Mouse (Mus musculus) hindbrain, embryonic 14.5 days (tissue): Measurements from ENCODE around the gene Nuak2. TPM values are rescaled to one million over a fixed set of nuclear protein-coding genes. Genes with fewer than 3 reads are reported as not detected.
A peak's percentile ranks its signal among the peaks of the same experiment; 100 is the strongest.

Source experiments
- ATAC-seq: fragments of 200-750 bp; cut with Nextera tagmentation; 2 replicates; pipeline ENCODE4 v1.8.0; 2017; ENCODE audit warnings: moderate number of reproducible peaks, mild to moderate bottlenecking, moderate TSS enrichment, moderate library complexity; ENCODE audit not compliant: low FRiP score
- DNase-seq: peaks from one replicate; pipeline ENCODE4 v3.0.0-alpha.2; 2015; ENCODE audit warnings: low spot score
- H3K27ac ChIP-seq: fragments of 300-500 bp; sonication (generic); 2 replicates; pipeline ENCODE4 v1.5.1; 2014; ENCODE audit warnings: mild to moderate bottlenecking, moderate library complexity
- H3K27me3 ChIP-seq: fragments of 300-500 bp; sonication (generic); 2 replicates; pipeline ENCODE4 v1.6.1; 2014; ENCODE audit warnings: mild to moderate bottlenecking, low read length, mixed read lengths; ENCODE audit not compliant: control insufficient read depth, insufficient read depth
- H3K36me3 ChIP-seq: fragments of 300-500 bp; sonication (generic); replicated peaks from 2 replicates; pipeline ENCODE4 v1.6.1; 2014; ENCODE audit not compliant: control insufficient read depth, insufficient read depth
- H3K4me1 ChIP-seq: fragments of 300-500 bp; sonication (generic); replicated peaks from 2 replicates; pipeline ENCODE4 v1.6.1; 2014; ENCODE audit warnings: antibody characterized with exemption, low read length, mixed read lengths; ENCODE audit not compliant: control insufficient read depth, insufficient read depth
- H3K4me2 ChIP-seq: fragments of 300-500 bp; sonication (generic); replicated peaks from 2 replicates; pipeline ENCODE4 v1.6.1; 2014; ENCODE audit warnings: mild to moderate bottlenecking, moderate library complexity
- H3K4me3 ChIP-seq: fragments of 300-500 bp; sonication (generic); replicated peaks from 2 replicates; pipeline ENCODE4 v1.5.1; 2014; ENCODE audit warnings: mild to moderate bottlenecking, low read length
- H3K9ac ChIP-seq: fragments of 300-500 bp; sonication (generic); 2 replicates; pipeline ENCODE4 v1.6.1; 2014
- H3K9me3 ChIP-seq: fragments of 300-500 bp; sonication (generic); 2 replicates; pipeline ENCODE4 v1.6.1; 2016; ENCODE audit warnings: low read length; ENCODE audit not compliant: control insufficient read depth
- WGBS: fragments of 180-500 bp; shearing (Covaris S2); extraction: QIAGEN DNeasy Blood & Tissue Kit; methylation state at CpG from one replicate; pipeline ENCODE4 v1.1.7; 2014; 5-methylcytosine and 5-hydroxymethylcytosine counted together
- polyA plus RNA-seq: library from polyadenylated mRNA; unstranded; fragments of >200 nt; fragmentation: Nextera tagmentation; extraction: Ambion mirVana; gene quantifications from 2 replicates; pipeline ENCODE4 v1.2.1, GENCODE M21; 2014

Nuak2 gene
- polyA plus RNA-seq, 1 experiment from 2014 or later, result 10.7 TPM

DNA sequence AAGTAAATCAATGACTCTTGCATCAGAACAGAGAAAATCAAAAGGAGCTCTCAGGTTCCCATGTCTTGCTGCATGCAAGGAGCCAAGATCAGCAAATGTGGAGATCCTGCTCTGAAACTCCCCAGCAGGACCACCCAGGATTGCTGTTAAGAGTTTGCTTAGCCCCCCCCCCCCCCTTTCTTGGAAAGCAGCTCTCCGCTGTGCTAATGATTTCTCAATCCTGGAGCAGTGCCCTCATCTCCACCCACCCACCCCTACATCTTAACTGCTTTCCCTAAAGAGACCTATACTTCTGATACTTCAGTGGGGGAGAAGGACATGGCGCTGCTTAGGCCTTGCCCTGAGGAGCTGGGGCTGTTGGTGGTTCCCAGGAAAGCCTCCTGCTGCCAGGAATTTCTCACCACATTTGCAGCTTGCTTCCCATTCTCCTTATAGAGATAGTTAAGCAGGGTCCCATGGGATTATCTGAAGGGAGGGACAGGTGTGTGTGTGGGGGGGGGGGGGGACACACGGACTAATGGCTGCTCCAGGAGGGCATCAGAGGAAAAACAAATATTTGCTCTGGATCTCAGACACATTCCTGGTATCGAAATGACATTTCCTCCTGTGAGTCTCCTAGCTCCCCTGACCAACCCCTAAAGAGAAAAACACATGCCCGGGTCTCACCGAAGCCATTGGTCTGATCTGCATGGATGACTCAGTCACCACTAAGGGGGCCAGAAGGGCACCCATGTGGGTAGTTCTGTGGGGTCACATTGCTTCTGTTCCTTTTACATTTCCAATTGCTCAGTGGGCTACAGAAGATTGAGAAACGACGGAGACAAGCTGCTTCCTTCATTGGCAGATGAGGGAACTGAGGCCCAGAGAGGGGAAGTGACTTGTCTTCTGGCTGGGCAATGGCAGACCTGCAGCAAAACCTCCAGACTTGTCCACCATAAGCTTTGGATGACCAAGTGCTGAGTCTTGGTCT lies 2.3 kb downstream of the Nuak2 start:
- no peak for ATAC-seq

DNA sequence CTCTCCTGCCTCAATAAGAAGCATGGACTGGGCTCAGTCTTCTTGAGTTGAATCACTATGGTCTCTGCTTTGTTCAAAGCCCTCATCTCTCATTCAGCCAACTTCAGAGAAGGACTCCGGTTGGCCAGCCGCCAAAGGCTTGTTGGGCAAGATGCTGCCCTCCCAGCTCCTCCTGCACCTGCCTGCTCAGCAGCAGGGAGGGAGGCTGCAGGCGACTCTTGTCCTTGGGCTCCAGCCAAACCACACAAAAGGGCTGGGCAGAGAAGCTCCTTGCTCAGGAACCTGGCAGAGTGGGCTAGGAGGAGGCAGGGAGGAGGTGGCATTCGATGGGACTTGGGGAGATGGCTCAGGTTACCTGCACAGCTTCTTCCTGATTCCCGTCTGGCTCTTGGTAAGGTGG lies 3.3 kb downstream of the Nuak2 start:
- Histone ChIP-seq H3K4me3 (no peak overlapping the region), H3K4me1 (peaks cover 63% of the 10 kb centered on the region), H3K9me3 (no peaks in the 10 kb centered on the region), H3K9ac (peak overlapping the region; percentile 18; the same call in 1 of the 2 replicates), H3K27me3 (no peaks in the 10 kb centered on the region), H3K27ac (peak overlapping the region; percentile 58), H3K36me3 (no peaks in the 10 kb centered on the region), H3K4me2 (peak overlapping the region; percentile 80)
- peak; percentile 50 for DNase-seq
- no peak; the same call in 1 of the 2 replicates for ATAC-seq
- WGBS, result 19% methylated on average over 5 of the region's 5 CpGs

More for the DNA sequence above, 2.3 kb downstream of the Nuak2 start:
- H3K36me3 ChIP-seq, result no peaks in the 10 kb centered on the region
- no peaks in the 10 kb centered on the region for H3K9me3 ChIP-seq
- H3K4me1 ChIP-seq, result peaks cover 54% of the 10 kb centered on the region
- H3K9ac ChIP-seq, result peak overlapping the region; percentile 76
- WGBS, result 27% methylated on average over 8 of the region's 8 CpGs
- H3K27ac ChIP-seq, result peak overlapping the region; percentile 58
- peak overlapping the region; percentile 68 for H3K4me3 ChIP-seq
- H3K4me2 ChIP-seq, result peak overlapping the region; percentile 80
- H3K27me3 ChIP-seq, result no peaks in the 10 kb centered on the region
- DNase-seq, result no peak

DNA sequence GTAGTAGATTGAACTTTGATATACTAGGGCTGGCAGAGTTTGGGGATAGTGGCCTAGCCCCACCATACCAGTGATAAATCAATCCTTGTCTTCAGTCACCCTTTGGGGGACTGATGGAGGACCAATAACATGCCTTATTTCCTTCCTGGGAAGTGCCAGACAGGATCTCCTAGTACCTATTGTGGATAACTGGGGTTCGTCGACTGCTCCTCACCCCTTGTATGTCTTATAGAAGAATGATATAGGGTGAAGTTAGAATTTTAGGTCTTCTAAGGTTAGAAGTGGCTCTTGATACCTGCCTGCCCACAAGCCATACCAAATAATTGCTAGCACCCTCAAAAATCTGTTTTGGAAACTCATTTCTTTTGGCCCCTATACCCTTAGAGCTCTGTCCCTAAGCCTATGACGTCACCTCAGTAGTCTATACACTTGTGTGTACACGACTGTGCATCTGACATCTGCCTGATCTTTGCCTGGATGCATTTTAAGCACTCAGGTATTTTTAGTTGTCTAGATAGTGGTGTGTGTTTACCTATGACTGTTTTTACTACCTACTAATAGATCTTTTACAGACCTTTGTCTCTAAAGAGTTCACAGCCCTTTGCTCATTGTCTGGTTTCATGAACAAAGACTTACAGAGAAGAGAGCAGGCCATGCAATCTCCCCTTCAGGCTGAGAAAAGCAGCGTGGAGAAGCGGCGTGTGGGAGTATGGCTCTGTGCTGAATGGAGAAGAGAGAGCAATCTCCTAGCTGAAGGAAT lies 6.1 kb downstream of the Nuak2 start:
- Histone ChIP-seq H3K36me3 (no peaks in the 10 kb centered on the region), H3K27ac (peak overlapping the region; percentile 94), H3K4me3 (no peak overlapping the region), H3K9ac (peak overlapping the region; percentile 55), H3K4me2 (peak overlapping the region; percentile 16; the same call in 1 of the 2 replicates), H3K9me3 (no peaks in the 10 kb centered on the region), H3K4me1 (peaks cover 72% of the 10 kb centered on the region), H3K27me3 (no peaks in the 10 kb centered on the region)
- WGBS, result 31% methylated on average over 7 of the region's 7 CpGs
- peak; percentile 44 for DNase-seq
- no peak for ATAC-seq

DNA sequence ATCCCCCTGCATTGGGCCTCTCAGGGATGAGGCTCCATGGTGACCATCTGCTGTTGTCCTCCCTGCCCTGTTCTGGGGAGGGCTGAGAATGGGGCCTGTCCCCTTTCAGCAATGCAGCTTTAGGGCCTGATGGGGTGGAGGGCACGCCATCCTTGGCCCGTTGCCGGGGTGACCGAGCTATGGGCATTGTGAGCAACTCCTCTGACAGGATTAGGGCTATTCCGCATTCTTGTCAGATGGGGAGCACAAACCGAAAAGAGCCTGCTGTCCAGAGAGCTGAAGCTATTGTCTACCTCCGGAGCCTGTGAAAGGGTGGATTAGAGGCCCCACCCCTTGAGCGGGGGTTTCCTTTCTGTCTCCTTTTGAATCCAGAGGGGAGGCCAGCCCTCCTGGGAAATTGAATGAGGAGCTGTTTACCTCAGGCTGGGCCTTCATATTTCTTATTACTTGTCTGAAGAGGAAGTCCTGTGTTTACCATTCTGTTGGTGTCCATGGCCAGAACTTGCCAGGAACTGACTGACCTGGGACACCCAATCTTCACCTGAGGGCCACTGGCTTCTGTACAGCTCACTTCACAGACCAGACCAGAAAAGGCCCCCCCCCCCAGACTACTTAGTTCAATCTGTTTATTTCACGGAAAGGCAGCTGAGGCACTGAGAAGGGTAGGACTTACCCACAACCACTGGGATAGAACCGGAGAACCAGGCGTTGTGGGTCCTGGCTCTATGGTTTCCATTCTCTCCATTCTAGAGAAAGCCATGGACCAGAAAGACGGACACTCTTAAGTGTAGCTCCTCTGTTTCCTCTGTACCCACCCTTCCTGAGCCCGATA lies 7.0 kb downstream of the Nuak2 start:
- H3K27ac ChIP-seq, result peak overlapping the region; percentile 94
- peak overlapping the region; percentile 55 for H3K9ac ChIP-seq
- no peaks in the 10 kb centered on the region for H3K27me3 ChIP-seq
- H3K36me3 ChIP-seq, result 0 out of 2 replicates have a peak, but pooled peaks cover under 1% of the 10 kb centered on the region
- DNase-seq, result peak; percentile 73
- H3K9me3 ChIP-seq, result no peaks in the 10 kb centered on the region
- WGBS, result 11% methylated on average over 13 of the region's 13 CpGs
- no peak overlapping the region for H3K4me3 ChIP-seq
- peaks cover 72% of the 10 kb centered on the region for H3K4me1 ChIP-seq
- peak overlapping the region; percentile 16; the same call in 1 of the 2 replicates for H3K4me2 ChIP-seq
- ATAC-seq, result peak; percentile 88

- Histone ChIP-seq H3K27ac (peak overlapping the region; percentile 52), H3K4me3 (no peak overlapping the region), H3K9me3 (no peaks in the 10 kb centered on the region), H3K27me3 (no peaks in the 10 kb centered on the region), H3K4me1 (peaks cover 48% of the 10 kb centered on the region), H3K36me3 (peaks cover 26% of the 10 kb centered on the region), H3K9ac (no peak overlapping the region), H3K4me2 (no peak overlapping the region)
- peak; percentile 26; the same call in 1 of the 2 replicates for ATAC-seq
- 33% methylated on average over 9 of the region's 9 CpGs for WGBS
- peak; percentile 79 for DNase-seq
These were observed 10.9 kb downstream of the Nuak2 start for GRCm38 (mm10) chr1:132326777-132327176.

GRCm38 (mm10) chr1:132327477-132327876 lies 11.6 kb downstream of the Nuak2 start:
- H3K9me3 ChIP-seq, result no peaks in the 10 kb centered on the region
- H3K27ac ChIP-seq, result peak overlapping the region; percentile 48; the same call in 1 of the 2 replicates
- no peak overlapping the region for H3K9ac ChIP-seq
- DNase-seq (no peak), ATAC-seq (no peak)
- WGBS, result 75% methylated on average over 17 of the region's 17 CpGs
- H3K36me3 ChIP-seq, result peaks cover 29% of the 10 kb centered on the region
- H3K4me3 ChIP-seq, result no peak overlapping the region
- no peak overlapping the region for H3K4me2 ChIP-seq
- no peaks in the 10 kb centered on the region for H3K27me3 ChIP-seq
- H3K4me1 ChIP-seq, result peaks cover 44% of the 10 kb centered on the region

- H3K9me3 ChIP-seq, result no peaks in the 10 kb centered on the region
- H3K4me3 ChIP-seq, result no peak overlapping the region
- H3K36me3 ChIP-seq, result peaks cover 29% of the 10 kb centered on the region
- no peak overlapping the region for H3K9ac ChIP-seq
- H3K4me1 ChIP-seq, result peaks cover 42% of the 10 kb centered on the region
- DNase-seq, result no peak
- no peaks in the 10 kb centered on the region for H3K27me3 ChIP-seq
- no peak overlapping the region for H3K27ac ChIP-seq
- no peak for ATAC-seq
- H3K4me2 ChIP-seq, result no peak overlapping the region
- 95% methylated on average over 3 of the region's 3 CpGs for WGBS
These were observed 12.6 kb downstream of the Nuak2 start for GRCm38 (mm10) chr1:132328565-132328964.

- Histone ChIP-seq H3K36me3 (peaks cover 29% of the 10 kb centered on the region), H3K27ac (no peak overlapping the region), H3K9me3 (no peaks in the 10 kb centered on the region), H3K4me3 (no peak overlapping the region), H3K4me1 (peaks cover 42% of the 10 kb centered on the region), H3K9ac (no peak overlapping the region), H3K4me2 (no peak overlapping the region), H3K27me3 (no peaks in the 10 kb centered on the region)
- WGBS, result 88% methylated on average over 7 of the region's 7 CpGs
- no peak for DNase-seq
- no peak for ATAC-seq
These were observed 13.7 kb downstream of the Nuak2 start for GRCm38 (mm10) chr1:132329656-132330055.
